Mouse (Mus musculus) CH12.LX (cell line): ENCODE data around the gene Xcl1. TPM values are rescaled to one million over a fixed set of nuclear protein-coding genes. Genes with fewer than 3 reads are reported as not detected.

Experiments
- DNase-seq: peaks from one replicate; pipeline ENCODE4 v3.0.0-alpha.2; 2013; ENCODE audit errors: extremely low read depth
- H3K27ac ChIP-seq: 2 replicates; pipeline ENCODE4 v1.5.1; 2012; ENCODE audit warnings: low read depth, mild to moderate bottlenecking, control low read depth, moderate library complexity; ENCODE audit not compliant: insufficient read depth
- H3K27me3 ChIP-seq: replicated peaks from 2 replicates; pipeline ENCODE3; 2012; ENCODE audit warnings: inconsistent platforms
- H3K36me3 ChIP-seq, 2 experiments: replicated peaks in 1 of 2; 2 replicates each; pipeline versions ENCODE3 to v1.6.1; 2012; ENCODE audit warnings: inconsistent platforms in 1 of 2, low read length in 1 of 2, mild to moderate bottlenecking in 1 of 2, mixed read lengths in 1 of 2, moderate library complexity in 1 of 2; ENCODE audit not compliant: control insufficient read depth in 1 of 2, insufficient read depth in 1 of 2
- H3K4me1 ChIP-seq, 2 experiments: 2 replicates each; pipeline ENCODE4 v1.6.1; 2012; ENCODE audit warnings: inconsistent platforms in 1 of 2, moderate library complexity in 1 of 2; ENCODE audit not compliant: insufficient read depth in 2 of 2, control insufficient read depth in 1 of 2
- H3K4me2 ChIP-seq: 2 replicates; pipeline ENCODE4 v1.6.1; 2012; ENCODE audit warnings: low read depth, mild to moderate bottlenecking, control low read depth; ENCODE audit not compliant: poor library complexity, insufficient read depth, severe bottlenecking
- H3K4me3 ChIP-seq, 3 experiments: fragments of 150-350 bp in 1 of 3; sonication (generic) in 1 of 3; replicated peaks in 1 of 3; 2 replicates each; pipeline versions ENCODE3 to v1.5.1; 2011 to 2012; ENCODE audit warnings: low read depth in 2 of 3, low read length in 2 of 3, mild to moderate bottlenecking in 2 of 3, moderate library complexity in 2 of 3, control low read depth in 1 of 3, improper control_type of control experiment in 1 of 3, inconsistent platforms in 1 of 3, mixed read lengths in 1 of 3; ENCODE audit not compliant: poor library complexity in 1 of 3
- H3K79me2 ChIP-seq: replicated peaks from 2 replicates; pipeline ENCODE4 v1.6.1; 2012; ENCODE audit warnings: mild to moderate bottlenecking, moderate library complexity; ENCODE audit not compliant: control insufficient read depth, poor library complexity, insufficient read depth, severe bottlenecking; ENCODE audit errors: extremely low read depth
- H3K9ac ChIP-seq: 2 replicates; pipeline ENCODE4 v1.6.1; 2012; ENCODE audit warnings: low read depth, mild to moderate bottlenecking, control low read depth, moderate library complexity; ENCODE audit not compliant: insufficient read depth
- H3K9me3 ChIP-seq: replicated peaks from 2 replicates; pipeline ENCODE3; 2012; ENCODE audit warnings: low read length, inconsistent platforms, mixed read lengths
- BHLHE40 ChIP-seq: IDR thresholded peaks from 2 replicates; pipeline ENCODE4 v1.6.1; 2011; ENCODE audit warnings: mild to moderate bottlenecking, low read depth, low read length, improper control_type of control experiment
- CHD1 ChIP-seq: IDR thresholded peaks from 2 replicates; pipeline ENCODE4 v1.6.1; 2012; ENCODE audit warnings: low read depth, low read length, improper control_type of control experiment, inconsistent platforms
- CHD2 ChIP-seq: IDR thresholded peaks from 2 replicates; pipeline ENCODE4 v1.6.1; 2011; ENCODE audit warnings: low read length, improper control_type of control experiment
- CTCF ChIP-seq, 2 experiments: IDR thresholded peaks in 1 of 2; conservative IDR thresholded peaks in 1 of 2; 2 replicates each; pipeline ENCODE4 v1.5.1; 2011 to 2012; ENCODE audit warnings: low read depth in 2 of 2, low read length in 2 of 2, improper control_type of control experiment in 1 of 2, inconsistent platforms in 1 of 2, mild to moderate bottlenecking in 1 of 2, moderate library complexity in 1 of 2
- ELF1 ChIP-seq: IDR thresholded peaks from 2 replicates; pipeline ENCODE4 v1.6.1; 2014; ENCODE audit warnings: low read depth, mild to moderate bottlenecking, inconsistent platforms, low read length, improper control_type of control experiment
- ETS1 ChIP-seq: conservative IDR thresholded peaks from 2 replicates; pipeline ENCODE4 v1.6.1; 2012; ENCODE audit warnings: low read depth, mild to moderate bottlenecking, inconsistent platforms, low read length, improper control_type of control experiment, moderate library complexity
- HCFC1 ChIP-seq: IDR thresholded peaks from 2 replicates; pipeline ENCODE4 v1.6.1; 2012; ENCODE audit warnings: low read depth, mild to moderate bottlenecking, inconsistent platforms, low read length, improper control_type of control experiment
- KAT2A ChIP-seq: IDR thresholded peaks from 2 replicates; pipeline ENCODE4 v1.6.1; 2012; ENCODE audit warnings: low read length, improper control_type of control experiment, inconsistent platforms; ENCODE audit not compliant: insufficient replicate concordance
- MAFK ChIP-seq: IDR thresholded peaks from 2 replicates; pipeline ENCODE4 v1.6.1; 2011; ENCODE audit warnings: low read length, improper control_type of control experiment; ENCODE audit not compliant: insufficient replicate concordance
- MAX ChIP-seq: IDR thresholded peaks from 2 replicates; pipeline ENCODE4 v1.6.1; 2011; ENCODE audit warnings: low read length, improper control_type of control experiment
- MEF2A ChIP-seq: IDR thresholded peaks from 2 replicates; pipeline ENCODE4 v1.6.1; 2014; ENCODE audit warnings: low read depth, mild to moderate bottlenecking, inconsistent platforms, low read length, improper control_type of control experiment, borderline replicate concordance
- MXI1 ChIP-seq: IDR thresholded peaks from 2 replicates; pipeline ENCODE4 v1.6.1; 2011; ENCODE audit warnings: mild to moderate bottlenecking, low read depth, low read length, improper control_type of control experiment
- MYC ChIP-seq: IDR thresholded peaks from 2 replicates; pipeline ENCODE4 v1.6.1; 2011; ENCODE audit warnings: low read depth, mild to moderate bottlenecking, improper control_type of control experiment, low read length
- NELFE ChIP-seq: IDR thresholded peaks from 2 replicates; pipeline ENCODE4 v1.6.1; 2011; ENCODE audit warnings: low read depth, low read length, improper control_type of control experiment
- POLR2AphosphoS2 ChIP-seq: IDR thresholded peaks from 2 replicates; pipeline ENCODE4 v1.6.1; 2011; ENCODE audit warnings: low read depth, low read length, improper control_type of control experiment
- RAD21 ChIP-seq: IDR thresholded peaks from 2 replicates; pipeline ENCODE4 v1.6.1; 2011; ENCODE audit warnings: low read depth, mild to moderate bottlenecking, low read length, improper control_type of control experiment, moderate library complexity
- RCOR1 ChIP-seq: conservative IDR thresholded peaks from 2 replicates; pipeline ENCODE4 v1.6.1; 2012; ENCODE audit warnings: low read depth, mild to moderate bottlenecking, inconsistent platforms, low read length, improper control_type of control experiment
- TBP ChIP-seq: conservative IDR thresholded peaks from 2 replicates; pipeline ENCODE4 v1.6.1; 2011; ENCODE audit warnings: low read depth, low read length, improper control_type of control experiment
- TCF12 ChIP-seq: IDR thresholded peaks from 2 replicates; pipeline ENCODE4 v1.6.1; 2014; ENCODE audit warnings: low read depth, mild to moderate bottlenecking, inconsistent platforms, low read length, improper control_type of control experiment
- USF1 ChIP-seq: IDR thresholded peaks from 2 replicates; pipeline ENCODE4 v1.6.1; 2014; ENCODE audit warnings: low read depth, mild to moderate bottlenecking, inconsistent platforms, low read length, improper control_type of control experiment
- ZKSCAN1 ChIP-seq: IDR thresholded peaks from 2 replicates; pipeline ENCODE4 v1.6.1; 2012; ENCODE audit warnings: low read depth, inconsistent platforms, low read length, improper control_type of control experiment, borderline replicate concordance
- ZNF384 ChIP-seq: IDR thresholded peaks from 2 replicates; pipeline ENCODE4 v1.6.1; 2012; ENCODE audit warnings: low read depth, low read length, improper control_type of control experiment, inconsistent platforms
- dilution Hi-C: fragments of 300-500 bp; cut with MboI; formaldehyde crosslinking; loops from 2 replicates; pipeline ENCODE4 v1.14.3; 2020; ENCODE audit warnings: low sequenced_read_pairs; ENCODE audit not compliant: extremely low pct_unique_long_range_greater_than_20kb, extremely low pct_ligation_motif_present
- in situ Hi-C: fragments of 300-500 bp; cut with MboI; formaldehyde crosslinking; loops from 3 replicates; pipeline ENCODE4 v1.14.3; 2019; ENCODE audit warnings: low sequenced_read_pairs, low pct_ligation_motif_present, low pct_unique_long_range_greater_than_20kb, mixed read lengths
- polyA plus RNA-seq: library from polyadenylated mRNA; unstranded; fragments of >175 nt; gene quantifications from 2 replicates; pipeline ENCODE4 v1.2.1, GENCODE M21; 2012; ENCODE audit warnings: low read depth; ENCODE audit not compliant: insufficient read length
- total RNA-seq, 2 experiments: library from RNA; depleted of rRNA; stranded (reverse); fragments of 300-350 nt in 1 of 2; fragments of >200 nt in 1 of 2; gene quantifications; 2 replicates each; pipeline ENCODE4 v1.2.3; 2012 to 2014

Xcl1 gene
- total and polyA plus RNA-seq, 3 experiments, result 0.46 to 0.68 TPM; not detected in 1

DNA sequence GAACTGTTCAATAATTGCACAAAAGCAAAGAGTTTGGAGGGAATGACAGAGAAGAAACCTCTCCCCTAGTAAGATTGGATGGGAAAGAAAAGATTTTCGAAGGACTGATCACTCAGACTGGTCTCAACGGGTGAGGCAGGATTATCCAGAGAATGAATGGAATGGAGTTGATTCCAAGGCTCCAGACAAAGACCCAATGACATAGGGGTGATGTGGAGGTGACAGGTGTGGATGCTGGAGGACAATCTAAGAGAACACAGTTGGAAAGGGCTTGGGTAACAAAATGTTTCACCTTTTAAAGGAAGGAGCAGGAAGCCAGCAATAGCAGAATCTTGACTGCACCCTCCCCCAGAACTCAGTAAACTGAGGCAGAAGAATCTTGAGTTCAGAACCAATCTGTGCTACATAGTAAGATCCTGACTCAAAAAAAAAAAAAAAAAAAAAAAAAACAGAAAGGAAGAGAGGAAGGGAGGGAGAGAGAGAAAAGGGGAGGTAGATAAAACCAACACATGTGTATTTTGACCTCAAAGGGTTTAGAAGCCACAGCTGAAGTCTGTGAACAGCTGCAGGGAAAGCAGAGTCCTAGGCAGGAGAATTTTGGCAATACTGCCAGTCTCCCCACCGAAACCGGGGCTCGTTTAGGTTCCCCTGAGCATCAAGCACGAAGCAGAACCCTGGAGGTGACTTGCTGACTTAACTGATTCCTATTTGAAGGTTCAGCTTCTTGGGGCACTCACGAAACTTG lies 20.3 kb upstream of the Xcl1 start:
- peaks cover 3 to 65% of the 10 kb centered on the region in 2 experiments; a peak in 3 of 4 replicates for H3K4me1 ChIP-seq
- H3K9ac ChIP-seq, result no peak overlapping the region
- no peaks in the 10 kb centered on the region for H3K36me3 ChIP-seq
- no peak overlapping the region for H3K4me2 ChIP-seq
- no peaks in the 10 kb centered on the region for H3K79me2 ChIP-seq
- no peak overlapping the region for H3K27ac ChIP-seq
- H3K27me3 ChIP-seq, result no peaks in the 10 kb centered on the region
- DNase-seq, result no peak
- H3K4me3 ChIP-seq, result no peak overlapping the region
- in situ Hi-C loops (no loop called here), dilution Hi-C loops (no loop called here)
- no peak for TF ChIP-seq ZKSCAN1
- TF ChIP-seq MAX, result no peak
- TF ChIP-seq ZNF384, result peak; percentile 53
- TF ChIP-seq ELF1, result no peak
- no peaks in the 10 kb centered on the region for H3K9me3 ChIP-seq

DNA sequence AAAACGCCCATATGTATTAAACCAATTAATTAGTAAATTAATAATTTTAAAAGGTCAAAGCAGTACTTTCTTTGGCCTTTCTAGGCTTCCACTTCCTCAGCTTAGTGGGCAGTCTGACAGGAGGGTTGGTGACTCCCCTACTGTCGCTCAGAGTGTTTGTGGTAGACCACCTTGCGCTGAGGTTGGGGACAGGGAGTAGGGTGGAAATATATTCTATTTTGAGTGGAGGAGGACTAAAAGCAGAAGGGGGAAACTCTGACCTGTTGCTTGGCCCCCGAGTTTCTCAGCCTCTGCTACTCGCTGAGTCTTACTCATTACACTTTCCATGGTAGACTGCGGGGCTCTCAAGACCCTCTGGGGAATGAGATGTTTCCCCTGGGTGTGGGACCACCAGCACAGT lies 18.2 kb upstream of the Xcl1 start:
- H3K79me2 ChIP-seq, result no peaks in the 10 kb centered on the region
- TF ChIP-seq MEF2A, result peak; percentile 78; the same call in 1 of the 2 replicates
- no peak for TF ChIP-seq CHD2
- dilution Hi-C loops, result no loop called here
- no peak overlapping the region for H3K9ac ChIP-seq
- H3K4me1 ChIP-seq, result peaks cover 0 to 46% of the 10 kb centered on the region in 2 experiments; a peak in 2 of 4 replicates
- in situ Hi-C loops, result no loop called here
- H3K4me3 ChIP-seq, result no peak overlapping the region
- DNase-seq, result peak; percentile 58
- H3K27ac ChIP-seq, result no peak overlapping the region
- no peaks in the 10 kb centered on the region for H3K36me3 ChIP-seq
- H3K27me3 ChIP-seq, result no peaks in the 10 kb centered on the region
- 0 out of 2 replicates have a peak overlapping the region, but pooled peaks have one; percentile 16 for H3K4me2 ChIP-seq
- no peaks in the 10 kb centered on the region for H3K9me3 ChIP-seq

DNA sequence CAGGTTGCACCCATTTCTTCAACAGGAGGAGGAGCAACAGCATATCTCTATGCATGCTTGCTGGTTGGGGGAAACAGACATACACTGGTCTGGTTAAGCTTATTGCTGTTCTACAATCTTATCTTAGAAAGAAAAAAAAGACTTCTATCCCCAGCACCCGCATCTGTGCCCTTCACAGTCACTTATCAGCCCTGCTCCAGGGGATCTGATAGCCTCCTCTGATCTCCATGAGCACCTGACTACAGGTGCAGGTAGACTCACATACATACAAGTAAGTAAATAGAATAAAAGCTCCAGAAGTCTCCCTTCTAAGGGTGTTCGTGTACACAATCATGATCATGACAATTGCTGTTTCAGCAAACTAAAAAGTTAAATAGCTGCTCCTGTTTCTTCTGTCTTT lies 733 bp upstream of the Xcl1 start:
- no peak overlapping the region for H3K27ac ChIP-seq
- H3K36me3 ChIP-seq, result no peaks in the 10 kb centered on the region
- H3K79me2 ChIP-seq, result no peaks in the 10 kb centered on the region
- H3K27me3 ChIP-seq, result no peaks in the 10 kb centered on the region
- peaks cover 0 to 3% of the 10 kb centered on the region in 2 experiments; a peak in 1 of 4 replicates for H3K4me1 ChIP-seq
- in situ Hi-C loops, result no loop called here
- dilution Hi-C loops, result no loop called here
- DNase-seq, result no peak
- H3K4me2 ChIP-seq, result no peak overlapping the region
- no peak overlapping the region for H3K4me3 ChIP-seq
- TF ChIP-seq MEF2A (no peak), RCOR1 (no peak), CHD1 (no peak), NELFE (no peak), BHLHE40 (no peak), MXI1 (no peak), USF1 (no peak), CTCF (conservative IDR thresholded peaks at IDR 0.05 in 1 of 2, IDR thresholded peaks at IDR 0.05 in 1 of 2; ENCODE audit: low read depth in 2 of 2, low read length in 2 of 2) (no peak), TCF12 (no peak), ETS1 (no peak), ZNF384 (no peak), POLR2AphosphoS2 (no peak), TBP (no peak), KAT2A (no peak), RAD21 (no peak), ELF1 (no peak), MAFK (no peak), HCFC1 (no peak), MYC (no peak)
- H3K9me3 ChIP-seq, result no peaks in the 10 kb centered on the region
- no peak overlapping the region for H3K9ac ChIP-seq
